Comparison of ENCODE assay signal across 11 mouse cellular contexts in genomic region chr4:125992206-125992605, GRCm38 (mm10).
"Had no signal": no experiment of that assay in that cellular context is flagged by ENCODE, and none has a peak within 500 bp of the region (broad histone marks: within the 10 kb centered on the region; RNA-seq: fewer than 3 reads in every experiment).

No protein-coding gene starts in this region.

- DNase-seq: gastrocnemius, postnatal 25 days; heart, adult 18-20 months; heart, postnatal 10 days; heart, postnatal 4 days; kidney, adult 18-20 months; kidney, adult 8-10 months; kidney, postnatal 10 days; kidney, postnatal 25 days; kidney, postnatal 4 days; liver; liver, embryonic 13.5 days had no signal
